Mouse (Mus musculus) neural tube, embryonic 14.5 days (tissue): ENCODE results near the gene Zfp277. TPM values are rescaled to one million over a fixed set of nuclear protein-coding genes. Genes with fewer than 3 reads are reported as not detected.

Source experiments
- ATAC-seq: fragments of 200-750 bp; cut with Nextera tagmentation; 2 replicates; pipeline ENCODE4 v1.8.0; 2017; ENCODE audit warnings: low read depth, mild to moderate bottlenecking, moderate TSS enrichment, moderate library complexity
- H3K27ac ChIP-seq: fragments of 300-500 bp; sonication (generic); 2 replicates; pipeline ENCODE4 v1.5.1; 2014; ENCODE audit warnings: low read depth, mild to moderate bottlenecking, control low read depth, low read length, moderate library complexity, mixed read lengths
- H3K27me3 ChIP-seq: fragments of 300-500 bp; sonication (generic); 2 replicates; pipeline ENCODE4 v1.6.1; 2014; ENCODE audit warnings: low read length; ENCODE audit not compliant: control insufficient read depth, insufficient read depth
- H3K36me3 ChIP-seq: fragments of 300-500 bp; sonication (generic); 2 replicates; pipeline ENCODE4 v1.6.1; 2014; ENCODE audit warnings: low read length, mixed read lengths; ENCODE audit not compliant: control insufficient read depth, insufficient read depth
- H3K4me1 ChIP-seq: fragments of 300-500 bp; sonication (generic); 2 replicates; pipeline ENCODE4 v1.6.1; 2014; ENCODE audit warnings: low read length; ENCODE audit not compliant: control insufficient read depth, insufficient read depth
- H3K4me2 ChIP-seq: fragments of 300-500 bp; sonication (generic); 2 replicates; pipeline ENCODE4 v1.6.1; 2014; ENCODE audit warnings: mild to moderate bottlenecking, low read depth, low read length, control low read depth
- H3K4me3 ChIP-seq: fragments of 300-500 bp; sonication (generic); 2 replicates; pipeline ENCODE4 v1.5.1; 2014; ENCODE audit warnings: low read depth, low read length, control low read depth, mixed read lengths
- H3K9ac ChIP-seq: fragments of 300-500 bp; sonication (generic); replicated peaks from 2 replicates; pipeline ENCODE4 v1.6.1; 2014; ENCODE audit warnings: low read depth, mild to moderate bottlenecking, control low read depth, low read length, mixed read lengths
- H3K9me3 ChIP-seq: fragments of 300-500 bp; sonication (generic); 2 replicates; pipeline ENCODE4 v1.6.1; 2016; ENCODE audit warnings: low read length; ENCODE audit not compliant: control insufficient read depth
- whole genome bisulfite sequencing: fragments of 180-500 bp; shearing (Covaris S2); extraction: QIAGEN DNeasy Blood & Tissue Kit; methylation state at CpG from one replicate; pipeline ENCODE4 v1.1.7; 2014; 5-methylcytosine and 5-hydroxymethylcytosine counted together
- polyA plus RNA-seq: library from polyadenylated mRNA; unstranded; fragments of >200 nt; fragmentation: Nextera tagmentation; extraction: Ambion mirVana; gene quantifications from 2 replicates; pipeline ENCODE4 v1.2.1, GENCODE M21; 2014

Zfp277 gene
- polyA plus RNA-seq, 1 experiment from 2014 or later: 30.6 TPM

- 67% methylated on average over 6 of the region's 6 CpGs for WGBS
- Histone ChIP-seq H3K4me1 (no peaks in the 10 kb centered on the region), H3K4me3 (no peak overlapping the region), H3K27me3 (no peaks in the 10 kb centered on the region), H3K27ac (no peak overlapping the region), H3K4me2 (no peak overlapping the region), H3K9me3 (no peaks in the 10 kb centered on the region), H3K36me3 (no peaks in the 10 kb centered on the region), H3K9ac (no peak overlapping the region)
- no peak for ATAC-seq
Measured at GRCm38 (mm10) chr12:40303960-40304359, 141.7 kb downstream of the Zfp277 start.

GRCm38 (mm10) chr12:40298636-40299035, 147.1 kb downstream of the Zfp277 start:
- H3K27ac ChIP-seq: no peak overlapping the region
- WGBS: 93% methylated on average over 3 of the region's 3 CpGs
- H3K4me2 ChIP-seq: no peak overlapping the region
- no peak overlapping the region for H3K4me3 ChIP-seq
- H3K36me3 ChIP-seq: no peaks in the 10 kb centered on the region
- no peaks in the 10 kb centered on the region for H3K9me3 ChIP-seq
- H3K4me1 ChIP-seq: no peaks in the 10 kb centered on the region
- no peak for ATAC-seq
- no peak overlapping the region for H3K9ac ChIP-seq
- H3K27me3 ChIP-seq: no peaks in the 10 kb centered on the region

- H3K9me3 ChIP-seq: no peaks in the 10 kb centered on the region
- no peak overlapping the region for H3K4me2 ChIP-seq
- no peaks in the 10 kb centered on the region for H3K27me3 ChIP-seq
- no peaks in the 10 kb centered on the region for H3K36me3 ChIP-seq
- WGBS: 89% methylated on average over 4 of the region's 4 CpGs
- H3K4me1 ChIP-seq: no peaks in the 10 kb centered on the region
- no peak overlapping the region for H3K9ac ChIP-seq
- no peak for ATAC-seq
- no peak overlapping the region for H3K4me3 ChIP-seq
- H3K27ac ChIP-seq: no peak overlapping the region
Measured at GRCm38 (mm10) chr12:40286539-40286938, 159.2 kb downstream of the Zfp277 start.

- no peaks in the 10 kb centered on the region for H3K27me3 ChIP-seq
- no peaks in the 10 kb centered on the region for H3K36me3 ChIP-seq
- H3K9ac ChIP-seq: no peak overlapping the region
- H3K4me2 ChIP-seq: no peak overlapping the region
- H3K4me3 ChIP-seq: no peak overlapping the region
- H3K4me1 ChIP-seq: no peaks in the 10 kb centered on the region
- no peak overlapping the region for H3K27ac ChIP-seq
- WGBS: 84% methylated on average over 4 of the region's 4 CpGs
- H3K9me3 ChIP-seq: no peaks in the 10 kb centered on the region
- no peak for ATAC-seq
Measured at GRCm38 (mm10) chr12:40280596-40281325, 164.9 kb downstream of the Zfp277 start.

GRCm38 (mm10) chr12:40277581-40277980, 168.1 kb downstream of the Zfp277 start:
- H3K4me2 ChIP-seq: no peak overlapping the region
- no peak for ATAC-seq
- no peaks in the 10 kb centered on the region for H3K9me3 ChIP-seq
- no peaks in the 10 kb centered on the region for H3K36me3 ChIP-seq
- no peaks in the 10 kb centered on the region for H3K27me3 ChIP-seq
- no peak overlapping the region for H3K4me3 ChIP-seq
- H3K27ac ChIP-seq: no peak overlapping the region
- no peaks in the 10 kb centered on the region for H3K4me1 ChIP-seq
- H3K9ac ChIP-seq: no peak overlapping the region
- 92% methylated on average over 3 of the region's 3 CpGs for WGBS

GRCm38 (mm10) chr12:40274931-40275330, 170.8 kb downstream of the Zfp277 start:
- H3K4me3 ChIP-seq: no peak overlapping the region
- no peaks in the 10 kb centered on the region for H3K9me3 ChIP-seq
- no peak for ATAC-seq
- H3K4me2 ChIP-seq: no peak overlapping the region
- no peak overlapping the region for H3K27ac ChIP-seq
- H3K36me3 ChIP-seq: no peaks in the 10 kb centered on the region
- no peak overlapping the region for H3K9ac ChIP-seq
- no peaks in the 10 kb centered on the region for H3K27me3 ChIP-seq
- H3K4me1 ChIP-seq: no peaks in the 10 kb centered on the region

- WGBS: 92% methylated on average over 4 of the region's 4 CpGs
- no peaks in the 10 kb centered on the region for H3K36me3 ChIP-seq
- H3K27me3 ChIP-seq: no peaks in the 10 kb centered on the region
Measured at GRCm38 (mm10) chr12:40273339-40273738, 172.4 kb downstream of the Zfp277 start.

GRCm38 (mm10) chr12:40272710-40273109, 173.0 kb downstream of the Zfp277 start:
- no peak overlapping the region for H3K4me2 ChIP-seq
- no peak for ATAC-seq
- H3K4me1 ChIP-seq: no peaks in the 10 kb centered on the region
- H3K36me3 ChIP-seq: no peaks in the 10 kb centered on the region
- no peaks in the 10 kb centered on the region for H3K9me3 ChIP-seq
- H3K27me3 ChIP-seq: no peaks in the 10 kb centered on the region
- no peak overlapping the region for H3K4me3 ChIP-seq
- WGBS: 81% methylated on average over 4 of the region's 4 CpGs
- no peak overlapping the region for H3K9ac ChIP-seq
- no peak overlapping the region for H3K27ac ChIP-seq

More at GRCm38 (mm10) chr12:40273339-40273738, 172.4 kb downstream of the Zfp277 start:
- no peaks in the 10 kb centered on the region for H3K4me1 ChIP-seq
- no peak overlapping the region for H3K27ac ChIP-seq
- no peaks in the 10 kb centered on the region for H3K9me3 ChIP-seq
- H3K9ac ChIP-seq: no peak overlapping the region
- no peak overlapping the region for H3K4me2 ChIP-seq
- no peak for ATAC-seq
- H3K4me3 ChIP-seq: no peak overlapping the region

- WGBS: 80% methylated on average over 2 of the region's 2 CpGs
- no peaks in the 10 kb centered on the region for H3K27me3 ChIP-seq
- H3K4me3 ChIP-seq: no peak overlapping the region
- H3K27ac ChIP-seq: no peak overlapping the region
- no peak overlapping the region for H3K4me2 ChIP-seq
- no peak for ATAC-seq
- H3K4me1 ChIP-seq: no peaks in the 10 kb centered on the region
- no peaks in the 10 kb centered on the region for H3K9me3 ChIP-seq
- no peak overlapping the region for H3K9ac ChIP-seq
- no peaks in the 10 kb centered on the region for H3K36me3 ChIP-seq
Measured at GRCm38 (mm10) chr12:40268313-40268712, 177.4 kb downstream of the Zfp277 start.
